Mouse (Mus musculus) forebrain, embryonic 16.5 days (tissue): ENCODE measurements around the gene Elk4. TPM values are rescaled to one million over a fixed set of nuclear protein-coding genes. Genes with fewer than 3 reads are reported as not detected.

Source experiments
- ATAC-seq: fragments of 200-750 bp; cut with Nextera tagmentation; 2 replicates; pipeline ENCODE4 v1.8.0; 2017; ENCODE audit warnings: mild to moderate bottlenecking, moderate library complexity
- H3K27ac ChIP-seq: fragments of 300-500 bp; sonication (generic); 2 replicates; pipeline ENCODE4 v1.5.1; 2014; ENCODE audit warnings: low read length, control low read depth
- H3K27me3 ChIP-seq: fragments of 300-500 bp; sonication (generic); replicated peaks from 2 replicates; pipeline ENCODE4 v1.6.1; 2014; ENCODE audit warnings: low read length; ENCODE audit not compliant: control insufficient read depth, insufficient read depth
- H3K36me3 ChIP-seq: fragments of 300-500 bp; sonication (generic); 2 replicates; pipeline ENCODE4 v1.6.1; 2014; ENCODE audit not compliant: control insufficient read depth, insufficient read depth
- H3K4me1 ChIP-seq: fragments of 300-500 bp; sonication (generic); replicated peaks from 2 replicates; pipeline ENCODE4 v1.6.1; 2014; ENCODE audit warnings: low read length; ENCODE audit not compliant: control insufficient read depth, insufficient read depth
- H3K4me2 ChIP-seq: fragments of 300-500 bp; sonication (generic); 2 replicates; pipeline ENCODE4 v1.6.1; 2014; ENCODE audit warnings: mild to moderate bottlenecking, low read length, control low read depth
- H3K4me3 ChIP-seq: fragments of 300-500 bp; sonication (generic); replicated peaks from 2 replicates; pipeline ENCODE4 v1.5.1; 2014; ENCODE audit warnings: mild to moderate bottlenecking, low read length, control low read depth
- H3K9ac ChIP-seq: fragments of 300-500 bp; sonication (generic); replicated peaks from 2 replicates; pipeline ENCODE4 v1.6.1; 2014; ENCODE audit warnings: low read depth, low read length, control low read depth
- H3K9me3 ChIP-seq: fragments of 300-500 bp; sonication (generic); 2 replicates; pipeline ENCODE4 v1.6.1; 2016; ENCODE audit warnings: low read length; ENCODE audit not compliant: control insufficient read depth
- WGBS: fragments of 180-500 bp; shearing (Covaris S2); extraction: QIAGEN DNeasy Blood & Tissue Kit; methylation state at CpG from one replicate; pipeline ENCODE4 v1.1.7; 2014; 5-methylcytosine and 5-hydroxymethylcytosine counted together
- polyA plus RNA-seq: library from polyadenylated mRNA; unstranded; fragments of >200 nt; fragmentation: Nextera tagmentation; extraction: Ambion mirVana; gene quantifications from 2 replicates; pipeline ENCODE4 v1.2.1, GENCODE M21; 2015

The Elk4 gene
- polyA plus RNA-seq, 1 experiment from 2014 or later: 12.5 TPM

GRCm38 (mm10) chr1:132054387-132054786, 47.0 kb downstream of the Elk4 start:
- no peaks in the 10 kb centered on the region for H3K27me3 ChIP-seq
- no peaks in the 10 kb centered on the region for H3K9me3 ChIP-seq
- H3K4me2 ChIP-seq: no peak overlapping the region
- no peak for ATAC-seq
- 87% methylated on average over 3 of the region's 3 CpGs for WGBS
- no peak overlapping the region for H3K27ac ChIP-seq
- no peaks in the 10 kb centered on the region for H3K4me1 ChIP-seq
- H3K36me3 ChIP-seq: no peaks in the 10 kb centered on the region
- no peak overlapping the region for H3K4me3 ChIP-seq
- H3K9ac ChIP-seq: no peak overlapping the region

- Histone ChIP-seq H3K4me3 (no peak overlapping the region), H3K4me1 (no peaks in the 10 kb centered on the region), H3K4me2 (no peak overlapping the region), H3K36me3 (no peaks in the 10 kb centered on the region), H3K27me3 (no peaks in the 10 kb centered on the region), H3K9me3 (no peaks in the 10 kb centered on the region), H3K27ac (no peak overlapping the region), H3K9ac (no peak overlapping the region)
- WGBS: 80% methylated on average over 7 of the region's 7 CpGs
- no peak for ATAC-seq
Measured at GRCm38 (mm10) chr1:132055054-132055664, 47.8 kb downstream of the Elk4 start.

- Histone ChIP-seq H3K27me3 (no peaks in the 10 kb centered on the region), H3K27ac (no peak overlapping the region), H3K9ac (no peak overlapping the region), H3K4me1 (no peaks in the 10 kb centered on the region), H3K4me2 (no peak overlapping the region), H3K4me3 (no peak overlapping the region), H3K36me3 (no peaks in the 10 kb centered on the region), H3K9me3 (no peaks in the 10 kb centered on the region)
- no peak for ATAC-seq
- WGBS: 96% methylated on average over 5 of the region's 5 CpGs
Measured at GRCm38 (mm10) chr1:132058558-132058957, 51.2 kb downstream of the Elk4 start.

DNA sequence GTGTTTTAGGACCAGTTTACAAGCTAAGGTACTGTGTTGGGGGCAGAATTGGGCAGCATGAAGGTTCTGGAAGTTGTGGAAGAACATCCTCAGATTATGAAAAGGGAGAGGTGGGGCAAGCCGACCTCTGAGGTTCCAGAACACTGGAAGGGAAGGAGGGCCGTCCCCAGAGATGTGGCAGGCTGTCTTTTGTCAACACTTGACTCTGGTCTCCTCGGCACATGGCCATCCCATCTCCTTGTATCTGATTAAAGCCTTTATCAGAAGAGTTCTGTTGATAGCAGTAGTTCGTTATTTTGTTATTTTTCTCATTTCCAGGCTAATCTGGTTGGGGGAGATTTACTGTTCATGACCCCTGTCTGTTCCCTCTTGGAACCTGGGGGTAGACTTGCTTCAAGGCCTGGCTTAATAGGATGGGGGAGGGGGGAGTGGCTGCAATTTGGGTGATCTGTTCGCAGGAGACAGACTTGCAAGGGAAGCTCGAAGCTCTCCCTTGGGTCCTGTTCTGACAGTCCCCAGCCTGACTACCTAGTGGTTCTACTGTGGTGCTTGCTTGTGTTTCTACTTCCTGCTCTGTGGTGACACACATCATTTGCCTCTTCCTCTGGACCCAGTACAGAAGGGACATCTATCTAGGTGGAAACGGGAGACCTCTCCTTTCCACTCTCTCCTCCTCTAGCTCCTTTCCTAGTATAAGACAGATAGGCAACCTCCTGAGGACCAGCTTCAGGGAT, 52.8 kb downstream of the Elk4 start:
- no peak overlapping the region for H3K27ac ChIP-seq
- no peaks in the 10 kb centered on the region for H3K27me3 ChIP-seq
- ATAC-seq: no peak
- H3K9ac ChIP-seq: no peak overlapping the region
- no peak overlapping the region for H3K4me3 ChIP-seq
- no peak overlapping the region for H3K4me2 ChIP-seq
- H3K36me3 ChIP-seq: no peaks in the 10 kb centered on the region
- WGBS: 69% methylated on average over 7 of the region's 7 CpGs
- H3K9me3 ChIP-seq: no peaks in the 10 kb centered on the region
- peaks cover 6% of the 10 kb centered on the region; the same call in 1 of the 2 replicates for H3K4me1 ChIP-seq

- no peak overlapping the region for H3K4me3 ChIP-seq
- no peak overlapping the region for H3K9ac ChIP-seq
- H3K4me2 ChIP-seq: no peak overlapping the region
- H3K27ac ChIP-seq: no peak overlapping the region
- H3K27me3 ChIP-seq: peaks cover 6% of the 10 kb centered on the region
- H3K4me1 ChIP-seq: peaks cover 6% of the 10 kb centered on the region; the same call in 1 of the 2 replicates
- 81% methylated on average over 6 of the region's 6 CpGs for WGBS
- no peaks in the 10 kb centered on the region for H3K36me3 ChIP-seq
- no peaks in the 10 kb centered on the region for H3K9me3 ChIP-seq
- no peak for ATAC-seq
Measured at GRCm38 (mm10) chr1:132061750-132062541, 54.5 kb downstream of the Elk4 start.

DNA sequence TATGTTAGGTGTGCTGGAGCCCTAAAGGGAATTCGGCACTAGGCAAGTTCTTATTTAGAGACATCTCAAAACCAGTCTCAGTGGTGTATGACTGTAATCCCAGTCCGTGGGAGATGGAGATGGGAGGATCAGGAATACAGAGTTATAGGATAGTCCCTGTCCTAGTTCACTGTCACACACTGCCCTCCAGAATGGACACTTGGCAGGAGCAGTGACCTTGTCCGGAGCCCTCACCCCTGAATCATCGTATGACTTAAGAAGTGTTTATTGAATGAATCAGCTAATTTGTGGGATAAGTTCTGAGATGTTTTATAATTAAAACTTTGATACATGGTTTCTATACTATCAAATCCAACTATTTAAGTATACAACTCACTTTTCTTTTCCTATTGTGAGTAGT, 55.7 kb downstream of the Elk4 start:
- no peaks in the 10 kb centered on the region for H3K9me3 ChIP-seq
- H3K27me3 ChIP-seq: peaks cover 12% of the 10 kb centered on the region
- no peak overlapping the region for H3K9ac ChIP-seq
- no peak overlapping the region for H3K4me2 ChIP-seq
- no peak overlapping the region for H3K4me3 ChIP-seq
- WGBS: 87% methylated on average over 4 of the region's 4 CpGs
- peaks cover 16% of the 10 kb centered on the region for H3K4me1 ChIP-seq
- no peaks in the 10 kb centered on the region for H3K36me3 ChIP-seq
- H3K27ac ChIP-seq: no peak overlapping the region
- ATAC-seq: no peak

DNA sequence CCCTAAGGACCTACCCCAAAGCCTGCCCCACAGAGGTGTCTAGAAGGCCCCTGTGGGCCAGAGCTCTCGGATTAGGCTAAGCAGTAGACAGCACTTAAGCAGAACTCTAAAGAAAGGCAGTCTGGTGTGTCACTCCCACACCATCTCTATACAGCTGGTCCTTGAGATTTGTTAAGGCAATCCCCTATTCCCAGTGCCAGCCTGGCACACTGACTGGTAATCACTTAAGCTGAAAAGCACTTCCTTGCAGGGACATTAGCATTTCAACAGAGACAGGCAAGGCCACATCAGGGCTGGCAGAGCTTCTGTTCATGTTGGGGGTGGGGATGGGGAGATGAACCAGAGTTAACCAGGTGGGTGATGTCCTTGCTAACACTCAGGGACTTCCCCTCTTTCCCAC, 57.6 kb downstream of the Elk4 start:
- WGBS: 19% methylated on average over 1 of the region's 1 CpGs
- ATAC-seq: peak; percentile 51

DNA sequence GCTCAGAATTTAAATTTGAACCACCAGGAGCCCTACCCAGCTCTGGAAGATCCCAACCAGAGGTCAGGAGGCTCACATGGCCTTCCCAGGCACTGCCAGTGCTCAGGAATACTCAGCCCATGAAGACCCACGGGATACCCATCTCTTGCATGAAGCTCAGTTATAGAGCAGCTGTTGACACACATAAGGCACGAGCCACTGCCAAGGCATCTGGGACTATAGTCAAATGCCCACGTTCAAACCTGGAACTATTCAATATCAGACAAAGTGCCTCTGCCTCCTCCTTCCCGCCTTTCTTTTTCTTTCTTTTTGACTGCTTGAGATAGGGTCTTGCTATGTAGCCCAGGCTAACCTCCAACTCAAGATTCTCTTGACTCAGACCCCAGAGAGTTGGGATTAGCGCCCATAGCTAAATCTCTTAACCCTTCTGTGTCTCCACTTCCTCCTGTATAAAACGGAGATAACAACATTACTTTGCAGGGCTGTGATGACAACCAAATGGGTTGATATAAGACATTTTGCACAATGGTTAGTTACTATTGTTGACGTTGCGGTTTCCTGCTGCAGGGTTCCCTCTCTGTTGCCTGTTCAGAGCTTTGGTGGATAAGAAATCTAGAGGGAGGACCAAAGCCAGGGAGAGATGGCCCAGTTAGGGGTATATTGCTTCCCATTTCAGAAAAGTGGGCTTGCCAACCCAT, 58.2 kb downstream of the Elk4 start:
- H3K9me3 ChIP-seq: no peaks in the 10 kb centered on the region
- H3K9ac ChIP-seq: no peak overlapping the region
- peaks cover 17% of the 10 kb centered on the region for H3K4me1 ChIP-seq
- no peak overlapping the region for H3K27ac ChIP-seq
- no peak overlapping the region for H3K4me2 ChIP-seq
- no peak overlapping the region for H3K4me3 ChIP-seq
- H3K36me3 ChIP-seq: no peaks in the 10 kb centered on the region
- H3K27me3 ChIP-seq: peaks cover 20% of the 10 kb centered on the region
- WGBS: 74% methylated on average over 8 of the region's 8 CpGs
- no peak for ATAC-seq

More for the DNA sequence above, 57.6 kb downstream of the Elk4 start:
- Histone ChIP-seq H3K36me3 (no peaks in the 10 kb centered on the region), H3K4me3 (no peak overlapping the region), H3K4me2 (no peak overlapping the region), H3K9me3 (no peaks in the 10 kb centered on the region), H3K4me1 (peaks cover 17% of the 10 kb centered on the region), H3K27ac (no peak overlapping the region), H3K27me3 (peaks cover 20% of the 10 kb centered on the region), H3K9ac (no peak overlapping the region)
